Mouse (Mus musculus) adipocyte (in vitro differentiated cells): ENCODE data around the gene Gm37240.
A peak's percentile ranks its signal among the peaks of the same experiment; 100 is the strongest.

Experiments
- DNase-seq: peaks from one replicate; pipeline ENCODE4 v3.0.0-alpha.2; 2016; ENCODE audit warnings: low spot score

Gm37240 gene

DNA sequence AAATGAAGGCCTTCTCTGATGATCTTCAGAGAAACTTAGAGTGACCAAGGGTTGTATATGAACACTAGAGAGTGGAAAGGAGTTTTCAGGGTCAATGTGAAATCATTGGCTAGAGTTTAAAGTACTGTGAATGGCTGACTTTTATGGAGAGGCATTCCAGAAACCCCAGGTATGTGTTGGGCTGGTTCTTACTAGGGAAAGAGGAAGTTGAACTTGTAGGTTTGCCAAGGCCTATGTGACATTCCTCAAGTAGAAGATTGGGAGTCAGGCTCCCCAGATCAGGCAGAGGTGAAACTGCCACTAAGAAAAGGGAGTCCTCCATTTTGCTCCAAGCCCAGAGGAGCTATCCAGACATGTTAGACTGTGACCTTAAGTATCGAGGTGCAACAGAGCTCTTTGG is 858.2 kb downstream of the Gm37240 start:
- DNase-seq, result no peak

DNA sequence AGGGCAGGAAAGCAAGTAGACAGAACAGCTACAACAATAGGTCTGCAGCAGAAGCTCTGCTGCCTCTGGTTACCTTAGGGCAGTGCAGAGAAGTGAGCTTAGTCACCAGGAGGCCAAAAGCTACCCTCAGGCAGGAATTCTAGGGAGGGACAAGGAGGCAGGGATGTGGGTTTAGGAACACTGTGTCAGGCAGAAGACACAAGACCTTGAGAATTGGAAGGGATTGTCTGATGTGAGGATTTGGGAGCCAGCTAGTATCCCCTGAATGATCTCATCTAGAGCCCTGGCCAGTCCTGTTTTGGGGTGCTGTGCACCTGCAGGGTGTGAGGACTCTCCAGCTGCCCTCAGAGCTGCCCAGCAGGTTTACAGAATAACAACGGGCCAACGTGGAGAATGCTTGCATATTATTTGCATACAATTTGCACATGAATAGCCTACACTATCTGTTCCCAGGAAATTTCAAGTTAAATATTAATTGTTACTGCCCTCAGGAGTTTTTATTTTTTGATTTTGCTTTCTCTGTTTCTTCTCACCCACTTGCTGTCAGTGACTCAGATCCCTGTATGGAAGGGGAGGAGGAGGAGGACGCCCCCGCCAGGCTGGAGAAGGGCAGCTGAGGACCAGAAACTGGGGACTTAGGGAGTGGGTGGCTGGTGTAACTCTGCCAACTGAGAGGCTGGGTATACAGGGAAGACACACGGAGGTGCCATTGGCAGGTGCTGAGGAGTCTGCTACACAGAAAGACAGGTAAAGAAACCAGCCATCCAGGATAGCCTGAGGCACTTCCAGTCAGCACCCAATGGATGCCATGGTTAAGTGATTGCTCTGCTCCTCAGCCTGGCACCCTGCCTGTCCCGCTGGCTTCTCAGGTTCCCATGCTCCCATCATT is 862.3 kb downstream of the Gm37240 start:
- no peak for DNase-seq

DNA sequence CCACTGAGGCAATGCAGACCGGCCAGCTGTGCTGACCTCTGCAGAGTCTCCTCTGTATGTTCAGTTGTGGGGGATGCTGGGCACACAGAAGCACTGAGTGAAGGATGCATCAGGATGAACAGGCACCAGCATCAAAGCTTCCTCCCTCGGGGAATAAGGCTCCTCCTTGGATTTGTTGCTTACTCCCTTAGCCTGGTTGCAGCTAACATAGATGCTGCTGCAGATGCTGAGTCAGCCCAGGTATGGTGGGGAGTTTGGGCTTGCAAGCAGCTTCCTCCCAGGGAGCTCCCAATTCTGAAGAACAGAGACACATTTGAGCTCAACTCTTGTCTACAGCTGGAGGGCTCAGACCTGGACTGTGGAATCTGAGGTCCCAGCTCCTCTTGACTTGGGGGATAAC is 863.1 kb downstream of the Gm37240 start:
- no peak for DNase-seq

DNA sequence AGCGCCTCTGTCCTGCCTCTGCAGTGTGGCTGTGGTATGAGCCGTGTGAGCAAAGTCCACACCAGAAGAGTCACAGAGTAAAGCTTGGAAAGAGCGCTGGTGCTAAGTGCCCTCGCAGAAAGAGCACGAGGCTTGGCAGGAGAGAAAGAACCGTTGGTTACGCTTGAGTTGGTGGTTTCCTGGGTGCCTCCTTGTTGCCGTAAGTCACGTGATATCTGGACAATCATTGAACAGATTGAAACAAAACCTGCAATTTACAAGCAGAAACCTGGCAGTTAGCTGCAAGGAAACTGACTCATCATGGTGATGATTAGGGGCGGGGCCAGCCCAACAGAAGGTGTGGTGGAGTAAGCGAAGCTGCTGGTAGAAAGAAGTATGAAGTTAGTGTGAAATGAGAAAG is 864.5 kb downstream of the Gm37240 start:
- DNase-seq, result no peak

DNA sequence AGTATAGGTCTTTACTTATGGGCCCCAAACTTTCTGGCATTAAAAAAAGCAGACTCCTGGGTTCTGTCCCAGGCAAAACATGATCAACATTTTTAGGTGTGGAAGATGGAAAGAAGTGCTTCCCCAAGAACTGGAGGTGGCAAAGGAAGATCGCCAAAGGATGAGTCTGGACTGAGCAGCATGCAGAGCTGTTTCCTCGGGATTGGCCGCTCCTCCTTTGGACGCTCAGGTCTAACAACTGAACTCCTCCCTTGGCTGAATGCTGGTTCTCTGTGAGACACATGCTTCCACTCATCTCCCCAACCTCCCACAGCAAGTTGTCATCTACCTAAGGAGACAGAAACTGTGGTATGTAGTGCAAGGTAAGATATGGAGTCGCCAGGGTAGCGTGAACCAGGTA is 865.5 kb downstream of the Gm37240 start:
- DNase-seq, result no peak

DNA sequence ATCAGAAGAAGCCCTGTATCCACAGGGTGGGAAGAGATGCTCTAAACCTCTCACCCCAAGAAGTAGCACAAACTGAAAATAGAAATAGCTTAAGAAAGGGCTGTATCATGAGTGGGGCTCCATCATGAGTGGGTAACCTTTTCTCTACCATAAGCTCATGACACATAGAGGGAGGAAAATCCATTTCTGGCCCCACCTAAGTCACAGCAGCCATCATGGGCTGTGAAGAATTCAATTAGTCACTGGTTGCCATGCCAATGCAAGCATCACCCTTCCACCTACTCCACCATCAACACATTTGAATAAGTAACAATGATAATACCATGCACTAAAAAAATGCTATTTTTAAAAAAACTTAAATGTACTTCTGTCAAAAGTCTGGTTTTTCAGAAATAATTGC is 867.2 kb downstream of the Gm37240 start:
- DNase-seq, result no peak

DNA sequence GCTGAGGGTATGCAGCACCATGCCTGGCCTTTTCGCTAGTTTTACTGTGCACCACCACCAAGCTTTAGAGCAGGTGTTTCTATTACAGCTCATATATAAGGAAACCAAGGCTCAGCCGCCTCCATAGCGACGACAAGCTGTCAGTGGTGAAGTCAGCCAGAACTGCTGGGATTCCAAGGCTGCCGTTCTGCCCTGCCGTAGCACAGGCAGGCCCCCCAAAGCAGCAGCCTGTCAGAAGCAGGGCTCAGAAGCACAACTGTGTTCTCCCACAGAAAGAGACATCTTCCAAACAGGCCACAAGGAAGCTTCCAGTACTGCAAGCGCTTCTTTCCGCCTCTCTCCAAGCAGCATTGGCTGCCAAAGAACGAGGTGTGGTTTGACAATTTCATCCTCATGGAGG is 871.7 kb downstream of the Gm37240 start:
- DNase-seq, result no peak

DNA sequence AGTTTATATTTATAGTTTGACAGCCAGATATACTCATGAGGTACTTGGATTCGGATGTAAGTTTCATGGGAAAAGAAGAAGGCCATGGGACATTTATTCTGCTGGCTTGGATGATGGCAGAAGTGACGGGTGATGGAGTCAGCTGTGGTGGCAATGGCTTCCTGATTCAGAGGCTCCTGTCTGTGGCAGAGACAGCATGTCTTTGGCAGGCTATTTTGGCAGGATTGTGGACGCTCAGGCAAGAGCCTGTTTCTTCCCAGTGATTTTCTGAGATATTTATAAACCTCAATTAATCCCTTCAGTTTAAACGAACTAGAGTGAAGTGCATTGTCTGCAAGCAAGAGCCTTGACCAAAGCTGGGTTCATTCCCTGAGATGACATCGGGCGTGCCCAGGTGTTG is 874.4 kb downstream of the Gm37240 start:
- no peak for DNase-seq

DNA sequence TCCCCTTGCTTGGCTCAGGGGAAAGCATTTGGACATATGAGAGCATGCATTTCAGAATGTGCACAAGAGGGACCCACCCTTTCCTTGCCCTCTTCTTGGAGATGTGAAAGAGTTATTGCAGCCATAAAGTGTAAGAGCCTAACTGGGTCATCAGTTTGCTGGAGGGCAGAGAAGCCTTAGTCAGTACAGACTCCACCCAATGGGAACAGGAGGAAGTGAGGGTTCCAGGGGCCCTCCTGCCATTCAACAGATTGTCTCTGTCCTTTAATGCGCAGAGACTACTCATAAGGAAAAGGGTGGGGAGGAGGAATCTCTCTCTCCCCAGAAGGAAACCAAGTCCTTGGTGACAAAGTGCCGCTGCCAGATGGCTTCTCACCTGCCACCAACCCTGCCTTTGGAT is 882.1 kb downstream of the Gm37240 start:
- no peak for DNase-seq

DNA sequence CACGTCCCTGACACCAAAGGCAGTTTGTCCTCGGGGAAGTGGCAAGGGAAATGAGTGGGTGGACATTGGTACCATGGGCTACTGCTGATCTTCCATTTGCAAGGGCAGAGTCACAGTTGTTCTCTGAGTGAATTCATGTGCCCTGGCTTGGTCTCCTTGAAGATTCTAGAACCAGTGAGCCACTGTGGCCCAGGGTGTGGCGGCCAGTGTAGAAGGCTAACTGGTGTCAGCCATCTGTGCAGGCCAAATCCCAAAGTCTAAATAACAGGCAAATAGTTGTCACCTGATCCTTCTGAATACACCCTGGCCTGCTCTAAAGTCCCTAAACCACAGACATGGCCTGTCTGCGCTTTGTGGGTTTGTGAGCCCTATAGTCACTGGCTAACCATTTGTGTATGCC is 898.4 kb downstream of the Gm37240 start:
- no peak for DNase-seq

DNA sequence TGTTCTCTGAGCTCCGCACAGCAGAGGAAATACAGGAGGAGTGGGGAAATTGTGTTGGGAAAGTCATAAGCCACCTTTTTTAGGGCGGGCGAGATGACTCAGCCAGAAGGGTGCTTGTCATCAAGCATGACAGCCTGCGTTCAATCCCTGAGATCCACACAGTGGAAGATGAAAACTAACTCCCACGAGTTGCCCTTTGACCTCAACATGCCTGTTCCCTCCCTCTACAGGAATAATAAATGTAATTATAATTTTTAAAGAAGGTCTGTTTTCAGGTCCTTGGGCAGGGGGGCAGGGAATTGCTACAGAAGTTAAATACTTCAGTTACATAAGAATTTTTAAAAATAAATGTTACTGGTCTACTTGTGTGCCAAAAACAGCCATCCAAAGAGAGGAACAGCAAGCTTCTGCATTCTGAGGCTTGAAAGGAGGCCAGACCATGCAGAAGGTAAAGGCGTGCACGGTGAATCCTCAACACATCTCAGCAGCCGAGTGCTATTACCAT is 902.1 kb downstream of the Gm37240 start:
- DNase-seq, result no peak

DNA sequence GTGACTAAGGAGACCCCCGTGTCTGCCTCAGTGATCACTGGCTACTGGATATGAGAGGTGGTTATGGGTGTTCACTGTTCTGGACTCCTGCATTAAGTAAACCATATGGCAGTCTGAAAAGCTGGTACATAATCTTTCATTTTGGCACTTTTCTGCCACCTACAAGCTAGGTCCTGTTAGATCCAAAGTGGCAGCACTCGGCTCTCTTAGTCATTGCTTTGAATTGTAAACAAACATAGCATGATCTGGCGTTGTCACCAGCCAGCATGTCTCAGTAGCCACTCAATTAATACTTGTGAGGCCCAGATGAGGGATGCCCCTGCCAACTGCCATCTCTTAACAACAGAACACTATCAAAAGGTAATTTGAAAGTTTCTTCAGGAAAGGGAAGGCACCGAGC is 904.6 kb downstream of the Gm37240 start:
- no peak for DNase-seq

DNA sequence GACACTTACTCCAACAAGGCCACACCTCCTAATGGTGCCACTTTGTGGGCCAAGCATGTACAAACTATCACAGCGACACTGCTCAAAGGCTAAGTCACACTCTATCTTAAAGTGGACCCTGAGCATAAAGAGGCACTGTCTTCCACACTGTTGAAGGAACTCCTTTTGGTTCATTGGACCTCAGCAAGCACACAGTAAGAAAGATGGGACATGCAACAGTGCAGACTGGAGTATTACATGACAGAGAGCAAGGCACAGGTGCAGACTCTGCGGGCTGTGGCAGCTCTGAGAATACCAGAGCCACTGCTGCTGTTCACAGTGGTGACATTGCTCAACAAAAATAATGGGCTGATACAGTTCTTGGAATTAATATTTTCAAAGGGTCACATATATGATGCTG is 907.2 kb downstream of the Gm37240 start:
- DNase-seq, result no peak

DNA sequence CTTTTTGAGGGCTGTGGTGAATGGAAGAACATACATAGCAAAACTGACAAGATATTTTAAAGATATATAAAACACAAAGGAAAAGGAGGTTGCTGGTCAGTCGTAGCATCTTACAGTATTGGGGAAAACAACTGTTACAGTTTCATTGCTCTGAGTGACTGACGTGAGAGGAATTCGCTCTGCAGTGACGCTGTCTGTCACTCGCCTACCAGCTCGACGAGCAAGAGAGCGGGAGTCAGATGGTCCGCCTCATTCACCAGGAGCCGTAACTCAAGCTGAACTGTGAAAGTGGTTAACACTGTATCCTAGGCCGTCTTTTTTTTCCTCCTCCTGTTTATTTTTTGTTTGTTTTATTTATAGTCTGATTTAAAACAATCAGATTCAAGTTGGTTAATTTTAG is 908.6 kb downstream of the Gm37240 start:
- DNase-seq, result no peak

DNA sequence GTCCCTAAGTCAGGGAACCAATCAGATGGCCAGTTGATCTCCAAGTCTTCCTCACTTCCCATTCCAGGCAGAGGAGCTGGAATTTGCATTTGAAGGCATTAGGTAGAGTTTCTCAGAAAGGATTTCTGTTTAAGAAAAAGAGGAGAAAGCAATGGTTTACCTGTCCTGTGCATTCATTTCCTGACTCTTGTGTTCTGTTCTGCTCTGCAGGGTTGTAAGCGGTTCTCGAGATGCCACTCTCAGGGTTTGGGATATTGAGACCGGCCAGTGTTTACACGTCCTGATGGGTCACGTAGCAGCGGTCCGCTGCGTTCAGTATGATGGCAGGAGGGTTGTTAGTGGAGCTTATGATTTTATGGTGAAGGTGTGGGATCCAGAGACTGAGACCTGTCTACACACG is 913.1 kb downstream of the Gm37240 start:
- no peak for DNase-seq

DNA sequence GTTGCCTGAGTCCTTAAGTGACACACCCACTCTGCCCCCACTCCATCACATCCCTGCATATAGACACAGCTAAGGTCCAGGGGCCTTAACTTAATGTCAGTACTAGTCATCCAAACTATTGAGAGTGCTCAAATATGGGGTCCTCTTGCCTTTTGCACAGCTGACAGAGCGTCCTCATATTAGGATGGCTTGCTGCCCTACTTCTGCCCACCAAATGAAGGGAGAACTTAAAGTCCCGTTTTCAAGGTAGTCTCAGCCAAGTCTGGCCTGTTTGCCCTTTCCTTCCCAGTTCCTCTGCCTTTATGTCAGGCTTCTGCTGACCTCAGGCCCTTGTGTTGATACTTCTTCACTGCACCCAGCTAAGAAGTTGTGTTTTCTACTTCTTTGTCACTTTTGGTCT is 914.4 kb downstream of the Gm37240 start:
- DNase-seq, result no peak

DNA sequence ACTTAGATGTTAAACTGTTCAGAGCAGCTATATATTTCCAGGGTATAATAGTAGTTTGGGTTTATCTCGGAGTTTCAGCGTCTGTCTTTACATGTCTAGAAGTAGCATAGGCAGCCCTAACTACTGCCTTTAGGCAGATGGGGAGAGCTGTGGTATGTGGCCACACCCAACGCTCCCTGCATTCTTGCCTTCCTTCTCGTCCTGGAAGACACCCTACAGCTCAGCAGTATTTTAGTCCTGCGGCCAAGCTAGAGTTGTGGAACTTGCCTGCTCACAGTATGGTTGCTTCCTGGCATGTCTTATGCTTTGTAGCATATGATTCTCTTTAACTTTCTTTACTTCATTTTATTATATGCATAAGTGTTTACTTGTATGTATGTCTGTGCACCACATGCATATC is 915.8 kb downstream of the Gm37240 start:
- no peak for DNase-seq

DNA sequence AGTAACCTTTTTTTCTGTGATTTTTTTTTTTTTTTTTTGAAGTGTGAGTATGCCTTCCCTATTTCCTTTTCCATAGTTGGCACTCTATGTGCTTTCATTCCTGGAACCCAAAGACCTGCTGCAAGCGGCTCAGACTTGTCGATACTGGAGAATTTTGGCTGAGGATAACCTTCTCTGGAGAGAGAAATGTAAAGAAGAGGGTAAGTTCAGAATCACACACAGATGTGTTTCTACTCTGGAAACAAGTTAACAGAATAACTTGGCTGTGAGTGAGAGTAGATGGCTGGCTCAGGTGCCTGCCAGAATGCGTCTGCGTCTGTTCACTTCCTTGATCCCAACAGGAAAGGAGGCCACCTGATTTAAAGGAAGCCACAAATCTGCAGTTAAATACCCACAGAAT is 920.0 kb downstream of the Gm37240 start:
- peak; percentile 50 for DNase-seq

DNA sequence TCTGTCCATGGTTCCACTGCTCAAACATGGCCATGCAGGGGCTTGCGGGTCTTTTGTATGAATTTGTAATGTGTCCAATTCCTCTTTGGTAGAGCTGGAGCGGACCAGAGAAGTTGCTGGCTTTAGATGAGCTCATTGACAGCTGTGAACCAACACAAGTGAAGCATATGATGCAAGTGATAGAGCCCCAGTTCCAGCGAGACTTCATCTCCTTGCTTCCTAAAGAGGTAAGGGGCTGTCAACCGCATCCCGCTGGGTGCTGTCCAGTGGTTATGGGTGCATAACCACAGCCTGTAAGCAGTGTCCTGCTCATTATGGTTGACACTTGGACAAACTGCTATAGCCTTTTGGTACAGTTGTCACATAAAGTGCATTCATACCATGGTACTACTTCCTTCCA is 922.2 kb downstream of the Gm37240 start:
- DNase-seq, result no peak

DNA sequence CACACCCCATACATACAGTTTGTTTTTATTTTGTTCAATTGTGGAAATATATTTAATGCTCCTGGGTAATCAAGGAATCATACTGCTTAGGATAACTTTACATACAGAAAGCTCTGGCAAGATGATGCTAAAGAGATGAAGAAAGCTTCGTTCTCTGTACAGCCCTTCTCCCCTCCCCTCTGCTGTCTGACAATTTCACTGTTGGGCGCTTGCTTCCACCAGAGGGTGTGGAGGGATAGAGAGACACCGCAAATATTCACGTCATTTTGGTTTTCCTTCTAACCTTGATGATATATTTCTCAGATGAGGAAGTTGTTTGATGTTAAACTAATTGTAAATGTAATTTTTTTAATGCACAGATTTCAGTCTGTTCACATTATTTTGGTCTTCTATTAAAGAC is 931.5 kb downstream of the Gm37240 start:
- DNase-seq, result no peak

DNA sequence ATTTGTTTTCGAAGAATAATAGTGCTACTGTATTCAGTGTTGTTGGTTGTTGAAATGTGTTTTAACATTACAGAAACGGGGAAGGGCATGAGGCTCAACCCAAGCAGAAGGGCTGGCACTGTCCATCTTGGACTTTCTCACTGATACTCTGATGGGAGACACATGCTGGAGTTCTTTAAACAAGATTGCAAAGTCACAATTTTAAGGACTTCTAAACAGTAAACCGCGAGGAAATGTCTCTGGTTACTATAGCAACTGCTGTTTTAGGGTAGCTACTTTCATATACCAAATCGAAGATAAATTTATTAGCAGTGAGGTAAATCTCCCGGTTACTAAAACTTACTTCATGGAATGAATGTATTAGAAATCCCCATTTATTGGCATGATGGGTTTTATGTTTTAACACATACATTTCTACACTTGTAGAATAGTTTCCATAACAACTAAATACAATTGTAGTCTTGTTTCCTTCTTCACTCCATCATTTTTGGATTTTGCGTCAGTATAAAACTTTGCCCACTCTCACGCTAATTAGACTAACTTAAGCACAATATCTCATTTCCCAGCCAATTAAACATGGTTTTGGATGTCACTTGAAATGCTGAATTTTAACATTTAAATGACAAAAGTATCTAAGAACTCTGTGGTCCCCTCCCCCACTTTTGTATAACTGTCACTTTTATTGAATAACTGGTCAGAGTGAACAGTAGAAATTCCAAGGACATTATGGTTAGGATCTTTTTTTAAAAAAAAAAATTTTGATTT is 932.1 kb downstream of the Gm37240 start:
- no peak for DNase-seq

DNA sequence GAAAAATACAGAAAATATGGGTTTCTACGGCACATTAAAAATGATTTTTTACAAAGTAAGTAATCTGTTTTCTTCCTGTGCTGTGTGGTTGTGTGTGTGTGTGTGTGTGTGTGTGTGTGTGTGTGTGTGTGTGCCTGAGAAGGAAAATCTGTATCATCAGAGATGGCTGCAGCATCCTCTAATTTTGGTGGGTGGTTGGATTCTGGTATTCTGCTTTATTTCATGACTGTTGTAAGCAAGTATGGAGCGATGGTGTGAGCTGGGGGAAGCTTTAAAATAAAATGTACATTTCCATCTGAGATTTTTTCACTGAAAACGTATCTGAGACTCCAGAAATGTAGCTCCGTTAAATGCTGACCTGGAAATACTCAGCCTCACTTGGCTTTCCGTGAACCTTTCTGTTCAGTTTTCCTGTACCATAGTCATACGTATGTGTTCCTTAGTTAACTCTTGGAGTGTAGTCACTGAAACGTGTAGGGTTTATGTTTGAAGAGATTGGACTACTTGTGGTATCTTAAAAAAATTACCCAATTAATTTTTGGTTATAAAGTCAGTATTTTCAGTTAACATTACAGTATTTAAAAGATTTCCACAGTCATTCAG is 934.6 kb downstream of the Gm37240 start:
- DNase-seq, result no peak

DNA sequence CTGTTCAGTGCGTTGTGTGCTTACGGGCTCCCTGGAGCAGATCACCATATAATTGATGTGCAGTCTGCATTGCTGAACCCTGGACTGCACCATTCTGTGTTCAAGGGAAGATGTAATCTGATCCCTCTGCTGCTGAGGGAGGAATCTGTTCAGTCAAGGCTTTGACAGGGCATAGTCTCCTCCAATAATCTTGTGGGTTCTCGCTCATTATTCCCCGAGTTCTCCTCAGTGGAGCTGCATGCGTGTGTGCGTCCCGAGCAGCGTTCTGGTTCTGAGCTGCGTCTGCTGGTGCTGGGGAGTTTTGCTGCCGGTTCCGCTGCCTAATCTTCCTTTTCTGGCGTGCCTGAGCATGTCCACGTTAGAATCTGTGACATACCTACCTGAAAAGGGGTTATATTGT is 935.2 kb downstream of the Gm37240 start:
- peak; percentile 87 for DNase-seq
